ENCODE assay signal across 8 mouse cellular contexts in the genomic region with DNA sequence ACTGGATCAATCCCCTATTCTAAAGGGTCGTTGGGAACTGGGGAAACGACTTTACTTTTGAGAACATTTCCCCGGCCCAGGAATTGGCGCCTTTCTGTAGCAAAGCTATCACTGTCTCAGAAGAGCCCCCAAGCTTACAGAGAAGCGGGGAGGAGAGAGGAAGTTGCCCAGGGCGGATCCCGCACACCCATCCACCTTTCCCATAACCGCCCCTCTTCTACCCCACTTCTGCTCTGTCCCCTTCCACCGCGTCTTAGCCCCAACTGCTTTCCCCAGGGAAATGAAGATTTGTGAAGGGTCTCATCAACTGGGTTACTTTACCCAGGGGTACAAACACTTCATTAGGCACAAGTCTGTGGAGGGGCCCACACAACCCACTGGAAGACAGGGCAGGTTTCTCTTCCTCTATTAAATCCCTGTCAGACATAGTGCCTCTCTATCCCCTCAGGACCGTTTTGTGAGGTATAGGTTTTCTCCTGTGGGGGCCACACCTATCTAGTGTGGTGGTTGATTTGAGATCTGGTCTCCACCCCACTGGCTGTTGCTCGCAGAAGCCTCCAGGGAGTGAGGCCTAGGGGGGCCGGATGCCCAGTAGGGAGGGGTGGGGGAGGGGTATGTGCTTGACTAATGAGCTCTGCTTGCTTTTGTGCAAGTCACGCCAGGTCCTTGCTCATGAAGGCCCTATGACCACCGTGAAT. TPM values are rescaled to one million over a fixed set of nuclear protein-coding genes. Genes with fewer than 3 reads are reported as not detected.
DNase-seq lines count a peak whose midpoint lies in the region; ATAC-seq and TF ChIP-seq lines count a peak whose summit lies in the region.

No protein-coding gene starts in this region.

- no peak for TF ChIP-seq EP300 in stomach, postnatal 0 days (optimal IDR thresholded peaks at IDR 0.05)

- no peaks in the 10 kb centered on the region for H3K36me3 ChIP-seq in limb, embryonic 14.5 days (ENCODE audit: control insufficient read depth, insufficient read depth, low read length)
- no peaks in the 10 kb centered on the region for H3K36me3 ChIP-seq in midbrain, embryonic 14.5 days (ENCODE audit: control insufficient read depth, insufficient read depth, low read length)
- H3K36me3 ChIP-seq in stomach, postnatal 0 days (ENCODE audit: control insufficient read depth, insufficient read depth, low read length), result no peaks in the 10 kb centered on the region

- DNase-seq in B cell, adult 2 months, result peak; percentile 71 to 75
- peak; percentile 66 for DNase-seq in ZHBTc4 (ENCODE audit: low read depth, low spot score)
- DNase-seq in limb, embryonic 14.5 days (ENCODE audit: low spot score), result no peak
- peak; percentile 55 for DNase-seq in midbrain, embryonic 14.5 days
- peak; percentile 19 for DNase-seq in stomach, postnatal 0 days (ENCODE audit: low spot score)
- DNase-seq in right cerebral cortex, adult 2 months (ENCODE audit: low spot score in 2 of 2), result no peak

- peak overlapping the region; percentile 65 for H3K9ac ChIP-seq in limb, embryonic 14.5 days (ENCODE audit: low read depth, low read length, severe bottlenecking)
- no peak overlapping the region; the same call in 1 of the 2 replicates for H3K9ac ChIP-seq in midbrain, embryonic 14.5 days (replicated peaks; ENCODE audit: low read length)
- peak overlapping the region; percentile 58 for H3K9ac ChIP-seq in stomach, postnatal 0 days (ENCODE audit: low read length)

- 18% methylated on average over 15 of the region's 15 CpGs for whole genome bisulfite sequencing in limb, embryonic 14.5 days
- WGBS in midbrain, embryonic 14.5 days, result 24% methylated on average over 15 of the region's 15 CpGs
- 21% methylated on average over 15 of the region's 15 CpGs for WGBS in stomach, postnatal 0 days

- H3K4me3 ChIP-seq in limb, embryonic 14.5 days (replicated peaks; ENCODE audit: low read length), result peak overlapping the region; percentile 49
- H3K4me3 ChIP-seq in midbrain, embryonic 14.5 days (replicated peaks; ENCODE audit: low read depth, low read length), result peak overlapping the region; percentile 37
- H3K4me3 ChIP-seq in stomach, postnatal 0 days (ENCODE audit: low read depth, low read length), result peak overlapping the region; percentile 52

- H3K27ac ChIP-seq in limb, embryonic 14.5 days (replicated peaks; ENCODE audit: low read depth, low read length), result peak overlapping the region; percentile 71
- H3K27ac ChIP-seq in midbrain, embryonic 14.5 days (replicated peaks; ENCODE audit: low read depth, low read length), result no peak overlapping the region
- peak overlapping the region; percentile 80 for H3K27ac ChIP-seq in stomach, postnatal 0 days (replicated peaks)

- peak; percentile 66 for ATAC-seq in erythroblast, adult 5-6 weeks (replicated peaks; ENCODE audit: low FRiP score, poor library complexity, severe bottlenecking)
- ATAC-seq in hematopoietic stem cell, adult 5-6 weeks (replicated peaks in 1 of 2; ENCODE audit: insufficient read depth in 1 of 2, low FRiP score in 2 of 2, low TSS enrichment in 1 of 2, low read depth in 1 of 2, poor library complexity in 2 of 2, severe bottlenecking in 2 of 2), result peak; percentile 74 to 85
- peak; percentile 35 for ATAC-seq in limb, embryonic 14.5 days (ENCODE audit: low FRiP score, low read depth)
- ATAC-seq in midbrain, embryonic 14.5 days (ENCODE audit: low FRiP score, low TSS enrichment), result peak; percentile 49
- peak; percentile 29; the same call in 1 of the 2 replicates for ATAC-seq in stomach, postnatal 0 days (ENCODE audit: low FRiP score, low TSS enrichment)

- no peak for TF ChIP-seq CTCF in stomach, postnatal 0 days (IDR thresholded peaks at IDR 0.05; ENCODE audit: low read depth)

- no peaks in the 10 kb centered on the region for H3K27me3 ChIP-seq in limb, embryonic 14.5 days (ENCODE audit: control insufficient read depth, insufficient read depth, low read length)
- no peaks in the 10 kb centered on the region for H3K27me3 ChIP-seq in midbrain, embryonic 14.5 days (ENCODE audit: control insufficient read depth, insufficient read depth, low read length)
- H3K27me3 ChIP-seq in stomach, postnatal 0 days (ENCODE audit: control insufficient read depth, insufficient read depth, low read length), result no peaks in the 10 kb centered on the region

- no peaks in the 10 kb centered on the region for H3K9me3 ChIP-seq in limb, embryonic 14.5 days (ENCODE audit: control insufficient read depth, low read length)
- H3K9me3 ChIP-seq in midbrain, embryonic 14.5 days (ENCODE audit: control insufficient read depth, low read length), result no peaks in the 10 kb centered on the region
- H3K9me3 ChIP-seq in stomach, postnatal 0 days (ENCODE audit: control insufficient read depth, low read length), result no peaks in the 10 kb centered on the region

- no peaks in the 10 kb centered on the region for H3K4me1 ChIP-seq in limb, embryonic 14.5 days (ENCODE audit: control insufficient read depth, insufficient read depth, low read length)
- H3K4me1 ChIP-seq in midbrain, embryonic 14.5 days (ENCODE audit: control insufficient read depth, insufficient read depth, low read length), result no peaks in the 10 kb centered on the region
- H3K4me1 ChIP-seq in stomach, postnatal 0 days (replicated peaks; ENCODE audit: control insufficient read depth, insufficient read depth), result no peaks in the 10 kb centered on the region

- peak overlapping the region; percentile 53 for H3K4me2 ChIP-seq in limb, embryonic 14.5 days (replicated peaks; ENCODE audit: low read depth, low read length, severe bottlenecking)
- H3K4me2 ChIP-seq in midbrain, embryonic 14.5 days (ENCODE audit: low read length), result peak overlapping the region; percentile 63
- peak overlapping the region; percentile 53 for H3K4me2 ChIP-seq in stomach, postnatal 0 days (replicated peaks; ENCODE audit: low read depth)

- TF ChIP-seq POLR2A in limb, embryonic 14.5 days (IDR thresholded peaks at IDR 0.05; ENCODE audit: borderline replicate concordance, extremely low read depth, insufficient read depth, insufficient read length), result no peak

RNA-seq across cellular contexts. Expression of a gene that starts 0.8 kb away (rescaled TPM):
- total RNA-seq in erythroblast, adult 5-6 weeks (2015; ENCODE audit: low replicate concordance), result 110 and 131 TPM in 2 replicates
- total RNA-seq in erythroblast, adult 5-6 weeks (2017; ENCODE audit: low replicate concordance), result 38.0 and 38.9 TPM in 2 replicates
- 128 and 155 TPM in 2 replicates for total RNA-seq in hematopoietic stem cell, adult 5-6 weeks (2017)
- 87.6 and 93.3 TPM in 2 replicates for polyA plus RNA-seq in limb, embryonic 14.5 days (2012; rRNA removed)
- polyA plus RNA-seq in limb, embryonic 14.5 days (2014; fragmentation: Nextera tagmentation; extraction: Ambion mirVana), result 104 and 107 TPM in 2 replicates
- 18.0 and 33.8 TPM in 2 replicates for polyA plus RNA-seq in midbrain, embryonic 14.5 days (2014; fragmentation: Nextera tagmentation; extraction: Ambion mirVana)
- polyA plus RNA-seq in stomach, postnatal 0 days (2015; fragmentation: Nextera tagmentation; extraction: Ambion mirVana), result 32.9 and 34.9 TPM in 2 replicates

Comparison
In these comparisons a context has a peak if more than half of its experiments do, and no peak if none do; other contexts are left out.
1. DNase-seq: peak in B cell, adult 2 months (2 of 2), ZHBTc4 (single experiment), midbrain, embryonic 14.5 days (single experiment) and stomach, postnatal 0 days (single experiment); none in limb, embryonic 14.5 days (single experiment) and right cerebral cortex, adult 2 months (0 of 2).
2. ATAC-seq: peak in every context shown above with its lines; median percentile 80 in hematopoietic stem cell, adult 5-6 weeks; 66 in erythroblast, adult 5-6 weeks; 49 in midbrain, embryonic 14.5 days; 35 in limb, embryonic 14.5 days; 29 in stomach, postnatal 0 days.
3. Peak in every context shown above with its lines, with median percentiles within 50 percentile points of each other: H3K4me2 ChIP-seq and H3K4me3 ChIP-seq.